Mouse (Mus musculus) frontal cortex, postnatal 10 days (tissue): ENCODE results near the gene Nwd1.
"Not testable (repeated sequence)": the region's sequence is repeated elsewhere in the genome, so short reads cannot be mapped to it uniquely, and the experiment has no call there.

ENCODE experiments used
- DNase-seq, 2 experiments: peaks; one replicate each; pipeline ENCODE4 v3.0.0; 2022; ENCODE audit warnings: low spot score in 2 of 2, mixed read lengths in 1 of 2

Gene Nwd1

GRCm38 (mm10) chr8:72646060-72646767, at the start of gene Nwd1:
Gene Nwd1 (plus strand): TSS chr8:72646711.
- DNase-seq, result peak; percentile 87 to 94

DNA sequence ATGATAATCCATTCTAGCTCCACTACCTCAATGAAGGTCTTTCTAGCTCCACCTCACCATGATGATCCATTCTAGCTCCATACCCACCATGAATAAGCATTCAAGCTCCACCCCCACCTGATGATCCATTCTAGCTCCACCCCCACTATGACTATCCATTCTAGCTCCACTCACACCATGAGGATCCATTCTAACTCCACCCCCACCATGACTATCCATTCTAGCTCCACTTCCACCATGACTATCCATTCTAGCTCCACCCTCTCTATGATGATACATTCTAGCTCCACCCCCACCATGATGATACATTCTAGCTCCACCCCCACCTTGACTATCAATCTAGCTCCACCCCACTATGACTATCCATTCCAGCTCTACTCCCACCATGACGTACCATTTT, 3.6 kb upstream of the Nwd1 start:
- no peak for DNase-seq

- peak; percentile 46 to 57 for DNase-seq
Measured at GRCm38 (mm10) chr8:72644601-72645000, 1.9 kb upstream of the Nwd1 start.

GRCm38 (mm10) chr8:72646768-72647143, 245 bp downstream of the Nwd1 start:
- DNase-seq, result no peak

GRCm38 (mm10) chr8:72650697-72651096, 4.2 kb downstream of the Nwd1 start:
- DNase-seq, result no peak

DNA sequence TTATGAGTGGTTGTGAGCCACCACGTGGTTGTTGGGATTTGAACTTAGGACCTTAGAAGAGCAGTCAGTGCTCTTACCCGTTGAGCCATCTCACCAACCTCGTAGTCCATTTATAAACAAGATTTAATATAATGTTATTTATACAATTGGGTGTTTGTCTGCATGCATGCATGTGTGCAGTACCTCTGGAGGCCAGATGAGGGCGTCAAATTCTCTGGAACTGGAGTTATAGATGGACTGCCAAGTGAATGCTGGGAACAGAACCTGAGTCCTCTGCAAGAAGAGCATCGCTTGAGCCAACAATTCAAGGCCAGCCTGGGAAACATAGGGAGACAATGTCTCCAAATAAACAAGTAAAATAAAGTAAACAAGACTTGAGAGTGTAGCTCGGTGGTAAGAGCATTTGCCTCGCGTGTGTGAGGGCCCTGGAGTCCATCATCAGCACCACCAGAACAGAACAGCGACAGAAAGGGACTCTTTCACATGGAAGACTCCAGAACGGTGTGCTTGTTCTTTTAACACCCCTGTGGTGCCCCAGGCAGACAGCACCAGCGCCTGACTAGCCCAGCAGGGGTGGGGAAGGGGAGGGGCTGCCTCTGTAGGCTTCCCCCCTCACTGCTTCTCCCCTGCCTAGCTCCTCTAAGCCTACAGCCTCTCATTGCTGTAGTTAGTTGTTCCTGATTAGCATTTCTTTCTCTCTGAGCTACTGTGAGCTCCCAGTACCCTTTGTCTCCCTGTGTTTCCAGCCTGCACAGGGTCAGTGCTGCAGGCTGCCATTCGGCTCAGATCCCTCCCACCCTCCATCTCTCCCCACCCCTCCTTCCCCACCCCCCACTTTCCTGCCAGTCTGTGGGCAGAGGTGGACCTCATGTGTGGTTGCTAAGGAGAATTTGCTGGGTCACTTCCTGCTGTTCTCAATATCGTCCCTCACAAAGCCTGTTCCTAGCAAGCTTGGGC, 8.3 kb downstream of the Nwd1 start:
- DNase-seq, result peak; percentile 46 to 58

- DNase-seq, result no peak
Measured at GRCm38 (mm10) chr8:72655522-72655912, 9.0 kb downstream of the Nwd1 start.

DNA sequence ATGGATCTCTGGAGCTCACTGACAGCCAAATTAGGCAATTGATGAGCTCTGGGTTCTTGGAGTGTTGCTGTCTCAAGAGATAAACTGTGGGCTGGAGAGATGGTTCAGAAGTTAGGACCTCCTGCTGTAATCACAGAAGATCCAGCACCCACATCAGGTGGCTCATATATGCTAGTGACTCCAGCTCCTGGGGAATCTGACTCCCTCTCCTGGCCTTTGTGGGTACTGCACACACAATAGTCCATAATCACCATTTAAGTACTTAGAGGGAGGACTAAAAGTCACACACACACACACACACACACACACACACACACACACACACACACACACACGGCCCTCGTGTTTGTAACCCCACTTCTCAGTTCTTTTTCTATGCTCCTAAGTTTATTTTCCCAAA, 13.5 kb downstream of the Nwd1 start:
- DNase-seq, result no peak

GRCm38 (mm10) chr8:72664107-72664652, 17.7 kb downstream of the Nwd1 start:
- DNase-seq, result no peak

- no peak for DNase-seq
Measured at GRCm38 (mm10) chr8:72664757-72665156, 18.2 kb downstream of the Nwd1 start.

GRCm38 (mm10) chr8:72665405-72665804, 18.9 kb downstream of the Nwd1 start:
- no peak for DNase-seq

- DNase-seq, result no peak
Measured at GRCm38 (mm10) chr8:72668925-72669324, 22.4 kb downstream of the Nwd1 start.

DNA sequence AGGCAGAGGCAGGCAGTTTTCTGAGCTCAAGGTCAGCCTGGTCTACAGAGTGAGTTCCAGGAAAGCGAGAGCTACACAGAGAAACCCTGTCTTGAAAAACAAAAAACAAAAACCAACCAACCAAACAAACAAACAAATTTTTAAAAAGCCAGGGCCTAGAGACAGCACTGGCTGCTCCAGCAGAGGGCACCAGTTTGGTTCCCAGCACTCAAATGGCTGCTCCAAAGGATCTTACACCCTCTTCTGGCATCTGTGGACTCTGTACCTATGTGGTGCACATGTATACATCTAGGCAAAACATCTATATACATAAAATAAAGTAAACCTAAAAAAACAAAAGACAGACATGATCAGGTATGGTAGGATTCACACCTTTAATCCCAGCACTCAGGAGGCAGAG, 26.3 kb downstream of the Nwd1 start:
- DNase-seq, result no peak

DNA sequence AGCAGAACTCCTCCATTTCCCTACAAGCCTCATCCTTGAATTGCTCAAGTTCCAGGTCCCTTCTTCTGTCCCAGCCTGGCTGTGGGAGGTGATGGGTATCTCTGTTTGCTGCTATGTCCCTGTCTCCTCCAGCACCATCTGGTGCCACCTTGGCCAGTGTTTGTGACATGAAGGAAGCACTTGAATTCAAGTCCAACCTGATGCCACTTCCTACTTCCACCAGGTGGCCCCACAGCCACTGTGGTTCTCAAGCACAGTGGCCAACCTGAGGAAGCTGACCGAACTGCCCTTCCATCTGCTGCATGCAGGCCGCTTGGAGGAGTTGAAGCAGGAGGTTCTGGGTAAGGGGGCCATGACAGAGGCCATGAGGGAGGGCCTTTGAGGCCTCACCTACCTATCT, 27.7 kb downstream of the Nwd1 start:
- no peak for DNase-seq

DNA sequence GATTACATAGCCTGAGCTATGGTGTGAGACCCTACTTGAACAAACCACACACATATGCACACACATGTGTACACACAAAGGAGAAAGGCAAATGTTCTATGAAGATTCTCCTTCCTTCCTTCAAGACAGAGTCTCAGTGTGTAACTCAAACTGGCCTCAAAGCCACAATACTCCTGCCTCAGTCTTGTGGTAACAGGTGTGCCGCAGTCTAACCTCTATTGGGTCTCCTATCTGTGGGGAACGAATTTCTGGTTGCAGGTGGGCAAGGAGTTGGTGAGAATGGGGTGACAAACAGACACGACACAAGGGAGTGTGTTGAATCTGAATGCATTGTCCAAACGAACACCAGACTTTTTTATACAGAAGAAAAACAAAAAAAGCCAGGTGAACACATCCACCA, 29.9 kb downstream of the Nwd1 start:
- no peak for DNase-seq

GRCm38 (mm10) chr8:72676844-72677243, 30.3 kb downstream of the Nwd1 start:
- not testable (repeated sequence) for DNase-seq

GRCm38 (mm10) chr8:72677331-72677730, 30.8 kb downstream of the Nwd1 start:
- DNase-seq, result no peak

DNA sequence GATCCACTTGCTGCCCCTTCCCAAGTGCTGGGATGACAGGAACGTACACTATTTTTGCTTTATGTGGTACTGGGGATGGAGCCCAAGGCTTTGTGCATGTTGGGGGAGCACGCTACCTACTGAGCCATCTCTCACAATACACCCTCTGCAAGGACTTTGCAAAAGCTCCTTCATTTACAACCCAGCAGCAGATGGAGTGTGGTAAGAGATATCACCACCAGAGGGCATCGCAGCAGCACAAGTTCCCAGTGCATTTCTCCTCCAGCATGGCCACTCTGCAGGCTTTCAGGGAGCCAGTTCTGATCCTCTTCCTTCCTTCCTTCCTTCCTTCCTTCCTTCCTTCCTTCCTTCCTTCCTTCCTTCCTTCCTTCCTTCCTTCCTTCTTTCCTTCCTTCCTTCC, 33.6 kb downstream of the Nwd1 start:
- DNase-seq, result peak; percentile 29 to 60

DNA sequence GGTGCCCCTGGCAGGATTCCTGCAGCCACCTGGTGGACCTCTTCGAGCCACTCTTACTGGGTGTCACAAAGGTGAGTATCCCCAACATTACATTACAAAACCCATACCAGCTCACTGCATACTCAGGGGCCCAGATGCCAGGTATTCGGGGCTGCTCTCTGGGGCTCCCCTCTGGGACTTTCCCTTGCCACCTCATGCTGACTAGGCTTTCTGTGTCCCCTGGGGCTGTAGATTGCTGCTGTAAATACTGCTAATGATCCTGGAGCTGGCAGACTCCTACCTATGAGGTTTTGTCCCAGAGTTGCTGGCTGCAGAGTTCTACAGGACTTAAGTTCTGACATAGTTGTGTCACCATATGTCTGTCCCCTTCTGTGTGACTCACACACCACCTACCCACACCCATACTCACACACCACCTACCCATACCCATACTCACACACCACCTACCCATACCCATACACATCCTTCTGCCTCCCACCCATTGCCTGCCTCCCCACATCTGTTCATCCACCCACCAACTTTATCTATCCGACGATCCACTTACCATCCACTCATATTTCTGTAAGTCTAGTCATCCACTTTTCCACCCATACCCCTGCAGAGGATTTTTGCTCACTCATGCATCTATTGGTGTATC, 35.7 kb downstream of the Nwd1 start:
- DNase-seq, result no peak

DNA sequence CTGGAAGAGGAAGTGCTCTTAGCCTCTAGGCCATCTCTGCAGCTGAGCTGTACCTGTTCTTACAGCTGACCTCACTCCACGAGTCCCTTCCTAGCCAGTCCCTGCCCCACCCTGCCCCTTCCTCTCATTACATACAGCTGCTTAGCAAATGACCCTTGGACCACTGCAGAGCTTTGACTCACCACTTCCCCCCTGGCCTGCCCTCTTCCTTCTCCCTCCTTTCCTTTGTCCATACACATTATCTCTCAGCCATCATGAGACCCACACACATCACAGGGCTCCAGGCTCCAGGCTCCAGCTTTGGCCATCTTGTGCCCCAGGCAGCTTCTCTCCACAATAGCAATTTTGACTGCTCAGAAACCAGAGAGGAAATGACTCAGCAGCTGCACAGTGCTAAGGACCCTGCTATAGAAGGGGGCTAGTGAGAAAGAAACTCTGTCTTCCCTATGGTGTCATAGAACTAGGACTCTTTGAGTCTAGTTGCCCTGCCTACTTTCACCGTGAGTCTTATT, 36.6 kb downstream of the Nwd1 start:
- DNase-seq, result no peak

DNA sequence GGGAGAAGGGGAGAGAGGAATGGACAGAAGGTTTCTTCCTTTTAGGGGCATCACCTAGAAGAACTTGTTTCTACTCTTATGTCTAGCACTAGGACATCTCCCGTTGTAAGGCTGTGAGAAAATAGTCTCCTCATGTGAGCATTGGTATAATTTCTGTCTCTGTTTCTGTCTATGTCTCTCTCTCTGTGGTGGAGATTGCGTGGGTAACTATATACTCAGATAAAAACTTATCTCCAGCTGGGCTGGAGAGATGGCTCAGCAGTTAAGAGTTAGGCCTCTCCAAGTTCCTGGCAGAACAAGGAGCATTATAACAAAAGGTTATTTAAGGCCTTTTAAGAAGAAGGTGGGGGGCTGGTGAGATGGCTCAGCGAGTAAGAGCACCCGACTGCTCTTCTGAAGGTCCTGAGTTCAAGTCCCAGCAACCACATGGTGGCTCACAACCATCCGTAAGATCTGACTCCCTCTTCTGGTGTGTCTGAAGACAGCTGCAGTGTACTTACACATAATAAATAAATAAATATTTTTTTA, 37.1 kb downstream of the Nwd1 start:
- not testable (repeated sequence) for DNase-seq
